Mouse (Mus musculus): ENCODE data around the gene Lrmda. TPM values are rescaled to one million over a fixed set of nuclear protein-coding genes. Genes with fewer than 3 reads are reported as not detected.

The Lrmda gene
- total and polyA plus RNA-seq, 2 experiments from 2014 or later: 0.18 TPM; not detected in 1

GRCm38 (mm10) chr14:22817346-22818201 is 798.1 kb downstream of the Lrmda start:
- Histone ChIP-seq H3K9me3 (ENCODE audit: low read length) (no peaks in the 10 kb centered on the region), H3K4me3 (ENCODE audit: low read depth, low read length) (no peak overlapping the region), H3K4me2 (ENCODE audit: low read depth) (no peak overlapping the region), H3K27me3 (ENCODE audit: insufficient read depth, low read length) (peaks cover 9% of the 10 kb centered on the region; the same call in 1 of the 2 replicates), H3K36me3 (ENCODE audit: insufficient read depth) (no peaks in the 10 kb centered on the region), H3K27ac (ENCODE audit: low read depth, low read length) (no peak overlapping the region), H3K4me1 (ENCODE audit: insufficient read depth) (no peaks in the 10 kb centered on the region), H3K9ac (no peak overlapping the region)
- 75% methylated on average over 6 of the region's 6 CpGs for WGBS
- DNase-seq (no peak), ATAC-seq (no peak)
- no peak for TF ChIP-seq CTCF (IDR thresholded peaks at IDR 0.05; ENCODE audit: low read depth)

GRCm38 (mm10) chr14:22818202-22818530 is 798.7 kb downstream of the Lrmda start:
- TF ChIP-seq CTCF (IDR thresholded peaks at IDR 0.05; ENCODE audit: low read depth): no peak
- WGBS: 42% methylated on average over 3 of the region's 3 CpGs

GRCm38 (mm10) chr14:22822942-22823341 is 803.4 kb downstream of the Lrmda start:
- DNase-seq (no peak), ATAC-seq (no peak)
- Histone ChIP-seq H3K9ac (no peak overlapping the region), H3K4me2 (ENCODE audit: low read depth) (no peak overlapping the region), H3K27ac (ENCODE audit: low read depth, low read length) (no peak overlapping the region), H3K27me3 (ENCODE audit: insufficient read depth, low read length) (no peaks in the 10 kb centered on the region), H3K9me3 (ENCODE audit: low read length) (no peaks in the 10 kb centered on the region), H3K4me1 (ENCODE audit: insufficient read depth) (no peaks in the 10 kb centered on the region), H3K4me3 (ENCODE audit: low read depth, low read length) (no peak overlapping the region), H3K36me3 (ENCODE audit: insufficient read depth) (no peaks in the 10 kb centered on the region)
- TF ChIP-seq CTCF (IDR thresholded peaks at IDR 0.05; ENCODE audit: low read depth): no peak
- WGBS: 67% methylated on average over 3 of the region's 3 CpGs

More at GRCm38 (mm10) chr14:22818202-22818530, 798.7 kb downstream of the Lrmda start:
- Histone ChIP-seq H3K4me3 (ENCODE audit: low read depth, low read length) (no peak overlapping the region), H3K27ac (ENCODE audit: low read depth, low read length) (no peak overlapping the region), H3K9me3 (ENCODE audit: low read length) (no peaks in the 10 kb centered on the region), H3K27me3 (ENCODE audit: insufficient read depth, low read length) (peaks cover 5% of the 10 kb centered on the region; the same call in 1 of the 2 replicates), H3K4me2 (ENCODE audit: low read depth) (no peak overlapping the region), H3K4me1 (ENCODE audit: insufficient read depth) (no peaks in the 10 kb centered on the region), H3K9ac (no peak overlapping the region), H3K36me3 (ENCODE audit: insufficient read depth) (no peaks in the 10 kb centered on the region)
- ATAC-seq: no peak
- no peak for DNase-seq

GRCm38 (mm10) chr14:22826825-22827224 is 807.3 kb downstream of the Lrmda start:
- Histone ChIP-seq H3K36me3 (ENCODE audit: insufficient read depth) (no peaks in the 10 kb centered on the region), H3K4me3 (ENCODE audit: low read depth, low read length) (no peak overlapping the region), H3K9me3 (ENCODE audit: low read length) (no peaks in the 10 kb centered on the region), H3K4me1 (ENCODE audit: insufficient read depth) (no peaks in the 10 kb centered on the region), H3K27me3 (ENCODE audit: insufficient read depth, low read length) (no peaks in the 10 kb centered on the region), H3K9ac (no peak overlapping the region), H3K4me2 (ENCODE audit: low read depth) (no peak overlapping the region), H3K27ac (ENCODE audit: low read depth, low read length) (no peak overlapping the region)
- no peak for DNase-seq
- no peak for ATAC-seq
- no peak for TF ChIP-seq CTCF (IDR thresholded peaks at IDR 0.05; ENCODE audit: low read depth)
- 76% methylated on average over 3 of the region's 3 CpGs for WGBS

- no peak for TF ChIP-seq CTCF (IDR thresholded peaks at IDR 0.05; ENCODE audit: low read depth)
- ATAC-seq: no peak
- Histone ChIP-seq H3K9ac (no peak overlapping the region), H3K4me2 (ENCODE audit: low read depth) (no peak overlapping the region), H3K36me3 (ENCODE audit: insufficient read depth) (no peaks in the 10 kb centered on the region), H3K27ac (ENCODE audit: low read depth, low read length) (no peak overlapping the region), H3K9me3 (ENCODE audit: low read length) (no peaks in the 10 kb centered on the region), H3K4me1 (ENCODE audit: insufficient read depth) (no peaks in the 10 kb centered on the region), H3K27me3 (ENCODE audit: insufficient read depth, low read length) (no peaks in the 10 kb centered on the region), H3K4me3 (ENCODE audit: low read depth, low read length) (no peak overlapping the region)
- DNase-seq: no peak
Measured at GRCm38 (mm10) chr14:22837058-22837457, 817.5 kb downstream of the Lrmda start.

GRCm38 (mm10) chr14:22841136-22841535 is 821.6 kb downstream of the Lrmda start:
- DNase-seq: no peak
- Histone ChIP-seq H3K4me1 (ENCODE audit: insufficient read depth) (no peaks in the 10 kb centered on the region), H3K9me3 (ENCODE audit: low read length) (no peaks in the 10 kb centered on the region), H3K36me3 (ENCODE audit: insufficient read depth) (no peaks in the 10 kb centered on the region), H3K27ac (ENCODE audit: low read depth, low read length) (no peak overlapping the region), H3K4me2 (ENCODE audit: low read depth) (no peak overlapping the region), H3K27me3 (ENCODE audit: insufficient read depth, low read length) (no peaks in the 10 kb centered on the region), H3K9ac (no peak overlapping the region), H3K4me3 (ENCODE audit: low read depth, low read length) (no peak overlapping the region)
- no peak for TF ChIP-seq CTCF (IDR thresholded peaks at IDR 0.05; ENCODE audit: low read depth)
- no peak for ATAC-seq
- 93% methylated on average over 4 of the region's 4 CpGs for WGBS

- TF ChIP-seq CTCF (IDR thresholded peaks at IDR 0.05; ENCODE audit: low read depth): no peak
- no peaks in the 10 kb centered on the region for H3K4me1 ChIP-seq (ENCODE audit: insufficient read depth)
- DNase-seq: no peak
- ATAC-seq: peak; percentile 54; the same call in 1 of the 2 replicates
- H3K4me2 ChIP-seq (ENCODE audit: low read depth): no peak overlapping the region
- H3K9me3 ChIP-seq (ENCODE audit: low read length): no peaks in the 10 kb centered on the region
- no peak overlapping the region for H3K9ac ChIP-seq
- H3K36me3 ChIP-seq (ENCODE audit: insufficient read depth): no peaks in the 10 kb centered on the region
- H3K4me3 ChIP-seq (ENCODE audit: low read depth, low read length): no peak overlapping the region
- no peak overlapping the region for H3K27ac ChIP-seq (ENCODE audit: low read depth, low read length)
- H3K27me3 ChIP-seq (ENCODE audit: insufficient read depth, low read length): no peaks in the 10 kb centered on the region
Measured at GRCm38 (mm10) chr14:22844006-22844405, 824.5 kb downstream of the Lrmda start.
